8 mouse cellular contexts compared by ENCODE assay signal in the genomic region with DNA sequence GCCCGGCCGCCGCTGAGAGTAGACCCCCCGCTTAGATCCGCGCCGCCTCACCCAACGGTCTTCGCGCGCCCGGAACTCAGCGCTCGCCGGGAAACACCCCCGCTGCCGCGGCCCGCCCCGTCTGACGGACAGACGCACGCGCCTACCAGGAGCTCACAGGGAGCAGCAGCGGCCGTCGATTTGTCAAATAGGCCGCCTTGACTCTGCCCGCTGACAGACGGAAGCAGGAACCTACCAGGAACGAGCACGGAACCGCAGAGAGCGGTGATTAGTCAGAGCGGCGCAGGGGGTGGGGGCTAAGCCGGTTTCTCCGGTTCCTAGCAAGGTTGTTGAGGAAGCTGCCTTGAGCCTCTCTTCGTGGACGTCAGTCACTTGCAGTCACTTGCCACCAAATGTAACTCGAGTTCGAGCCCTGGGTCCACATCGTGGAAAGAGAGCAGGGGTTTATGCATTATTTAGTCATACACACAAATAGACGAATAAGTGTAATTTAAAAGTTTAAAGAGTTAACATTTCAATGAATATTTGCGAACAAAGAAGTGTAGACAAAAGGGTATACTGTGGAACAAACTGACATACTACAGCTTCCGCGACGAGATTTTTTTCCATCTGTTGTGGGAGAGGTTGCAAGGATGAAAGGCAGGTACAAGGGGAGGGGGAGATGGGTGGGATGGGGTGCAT. TPM values are rescaled to one million over a fixed set of nuclear protein-coding genes. Genes with fewer than 3 reads are reported as not detected.
DNase-seq lines count a peak whose midpoint lies in the region; ATAC-seq and TF ChIP-seq lines count a peak whose summit lies in the region.

Traf2 (minus strand) TSS at position 130 of the 681 bp plus-strand sequence.

- peak within 1 kb of the TSS; percentile 87 for H3K27ac ChIP-seq in heart, embryonic 11.5 days (ENCODE audit: low read depth, low read length)
- peak within 1 kb of the TSS; percentile 71 for H3K27ac ChIP-seq in kidney, embryonic 16.5 days (ENCODE audit: low read length)
- H3K27ac ChIP-seq in liver, adult 2 months (replicated peaks; ENCODE audit: insufficient read depth, low read depth, low read length): peak within 1 kb of the TSS; percentile 80

- peak within 1 kb of the TSS; percentile 93 for H3K4me2 ChIP-seq in heart, embryonic 11.5 days
- H3K4me2 ChIP-seq in kidney, embryonic 16.5 days (replicated peaks; ENCODE audit: low read depth, low read length): peak within 1 kb of the TSS; percentile 77
- peak within 1 kb of the TSS; percentile 93 for H3K4me2 ChIP-seq in myocyte (ENCODE audit: low read depth)

- H3K4me3 ChIP-seq in C2C12 (ENCODE audit: insufficient read depth, poor library complexity, severe bottlenecking) (peak within 1 kb of the TSS; percentile 87), myocyte (peak within 1 kb of the TSS; percentile 77)
- H3K4me3 ChIP-seq in erythroblast, embryonic 14.5 days (replicated peaks): peak within 1 kb of the TSS; percentile 81
- peak within 1 kb of the TSS; percentile 63 for H3K4me3 ChIP-seq in heart, embryonic 11.5 days (ENCODE audit: low read depth, low read length)
- peak within 1 kb of the TSS; percentile 88 for H3K4me3 ChIP-seq in kidney, embryonic 16.5 days (ENCODE audit: low read length)
- H3K4me3 ChIP-seq in liver, adult 2 months (ENCODE audit: insufficient read depth, low read depth, low read length): peak within 1 kb of the TSS; percentile 68

- H3K9me3 ChIP-seq in erythroblast, embryonic 14.5 days (ENCODE audit: control insufficient read depth, low read length): no peaks in the 10 kb centered on the region
- H3K9me3 ChIP-seq in heart, embryonic 11.5 days (replicated peaks; ENCODE audit: control insufficient read depth, low read length): no peaks in the 10 kb centered on the region
- no peaks in the 10 kb centered on the region for H3K9me3 ChIP-seq in kidney, embryonic 16.5 days (ENCODE audit: low read length)

- peaks cover 45% of the 10 kb centered on the region for H3K79me3 ChIP-seq in C2C12 (ENCODE audit: low read depth)

- H3ac ChIP-seq in C2C12 (ENCODE audit: control insufficient read depth, insufficient read length, low read depth): peak within 1 kb of the TSS; percentile 50
- H3ac ChIP-seq in myocyte (ENCODE audit: control insufficient read depth, insufficient read length): peak within 1 kb of the TSS; percentile 28

- peaks cover 38% of the 10 kb centered on the region for H3K4me1 ChIP-seq in erythroblast, embryonic 14.5 days (ENCODE audit: control insufficient read depth)
- H3K4me1 ChIP-seq in heart, embryonic 11.5 days (ENCODE audit: control insufficient read depth, insufficient read depth, low read length): peaks cover 6% of the 10 kb centered on the region; the same call in 1 of the 2 replicates
- peaks cover 20% of the 10 kb centered on the region for H3K4me1 ChIP-seq in kidney, embryonic 16.5 days (ENCODE audit: insufficient read depth, low read length)
- H3K4me1 ChIP-seq in liver, adult 2 months (ENCODE audit: control insufficient read depth, insufficient read depth, low read length): peaks cover 5% of the 10 kb centered on the region

- 3% methylated on average over 48 of the region's 48 CpGs for WGBS in heart, embryonic 11.5 days (ENCODE audit: insufficient replicate concordance)
- WGBS in kidney, embryonic 16.5 days: 3% methylated on average over 48 of the region's 48 CpGs
- 2% methylated on average over 48 of the region's 48 CpGs for WGBS in liver, adult 2 months

- H3K36me3 ChIP-seq in C2C12 (ENCODE audit: control insufficient read depth, insufficient read depth) (peaks cover 15% of the 10 kb centered on the region), myocyte (ENCODE audit: control insufficient read depth, insufficient read depth) (peaks cover 4% of the 10 kb centered on the region)
- H3K36me3 ChIP-seq in erythroblast, embryonic 14.5 days (ENCODE audit: control insufficient read depth): peaks cover 20% of the 10 kb centered on the region
- H3K36me3 ChIP-seq in heart, embryonic 11.5 days (ENCODE audit: control insufficient read depth, insufficient read depth, low read length): no peaks in the 10 kb centered on the region
- H3K36me3 ChIP-seq in kidney, embryonic 16.5 days (ENCODE audit: insufficient read depth, low read length): no peaks in the 10 kb centered on the region
- H3K36me3 ChIP-seq in liver, adult 2 months (ENCODE audit: control insufficient read depth, insufficient read depth, low read length): no peaks in the 10 kb centered on the region
- no peaks in the 10 kb centered on the region for H3K36me3 ChIP-seq in splenic B cell, adult 2 months (ENCODE audit: control insufficient read depth, insufficient read depth, low read length, poor library complexity, severe bottlenecking)

- TF ChIP-seq POLR2A in brain, embryonic 14.5 days (IDR thresholded peaks at IDR 0.05; ENCODE audit: borderline replicate concordance, extremely low read depth, insufficient read depth, insufficient read length, poor library complexity, severe bottlenecking): peak; percentile 48; the same call in 1 of the 2 replicates
- TF ChIP-seq POLR2A in liver, adult 2 months (IDR thresholded peaks at IDR 0.05; ENCODE audit: extremely low read depth, insufficient read depth, low read length): peak; percentile 52; the same call in 1 of the 2 replicates
- TF ChIP-seq POLR2A in myocyte (IDR thresholded peaks at IDR 0.05; ENCODE audit: insufficient read length, low read depth): peak; percentile 66

- DNase-seq in brain, embryonic 14.5 days (ENCODE audit: low read depth): peak; percentile 100
- peak; percentile 94 for DNase-seq in liver, adult 2 months (ENCODE audit: extremely low read depth, low read depth, low spot score)
- DNase-seq in splenic B cell, adult 2 months (ENCODE audit: low read depth, low spot score): peak; percentile 99

- ATAC-seq in heart, embryonic 11.5 days (replicated peaks; ENCODE audit: insufficient number of reproducible peaks, low FRiP score, low TSS enrichment): peak; percentile 97
- ATAC-seq in kidney, embryonic 16.5 days (ENCODE audit: low FRiP score, low TSS enrichment): peak; percentile 99

- peak within 1 kb of the TSS; percentile 84 for H3K9ac ChIP-seq in heart, embryonic 11.5 days (ENCODE audit: low read depth, low read length)
- peak within 1 kb of the TSS; percentile 88 for H3K9ac ChIP-seq in kidney, embryonic 16.5 days (replicated peaks; ENCODE audit: low read length)
- peak within 1 kb of the TSS; percentile 80 for H3K9ac ChIP-seq in liver, adult 2 months (ENCODE audit: low read depth, low read length)

- H3K27me3 ChIP-seq in C2C12 (ENCODE audit: control insufficient read depth, insufficient read depth, insufficient read length): no peaks in the 10 kb centered on the region
- no peaks in the 10 kb centered on the region; the same call in 1 of the 2 replicates for H3K27me3 ChIP-seq in erythroblast, embryonic 14.5 days (ENCODE audit: control insufficient read depth)
- H3K27me3 ChIP-seq in heart, embryonic 11.5 days (ENCODE audit: control insufficient read depth, insufficient read depth, low read length): no peaks in the 10 kb centered on the region
- H3K27me3 ChIP-seq in kidney, embryonic 16.5 days (ENCODE audit: insufficient read depth, low read length): no peaks in the 10 kb centered on the region
- H3K27me3 ChIP-seq in liver, adult 2 months (ENCODE audit: control insufficient read depth, insufficient read depth, low read length): no peaks in the 10 kb centered on the region
- no peaks in the 10 kb centered on the region for H3K27me3 ChIP-seq in myocyte (ENCODE audit: control insufficient read depth, insufficient read depth, insufficient read length)
- H3K27me3 ChIP-seq in splenic B cell, adult 2 months (ENCODE audit: control insufficient read depth, insufficient read depth, low read length, poor library complexity, severe bottlenecking): no peaks in the 10 kb centered on the region

- no peak for TF ChIP-seq CTCF in C2C12 (IDR thresholded peaks at IDR 0.05; ENCODE audit: control insufficient read depth, insufficient read depth, insufficient read length)
- TF ChIP-seq CTCF in brain, embryonic 14.5 days (IDR thresholded peaks at IDR 0.05; ENCODE audit: borderline replicate concordance, extremely low read depth, insufficient read depth, insufficient read length): no peak
- TF ChIP-seq CTCF in liver, adult 2 months (IDR thresholded peaks at IDR 0.05; ENCODE audit: low read depth, low read length): no peak

- H3K79me2 ChIP-seq in C2C12 (ENCODE audit: control insufficient read depth, insufficient read depth) (peaks cover 46% of the 10 kb centered on the region), myocyte (ENCODE audit: control insufficient read depth, insufficient read depth) (peaks cover 46% of the 10 kb centered on the region)
- peaks cover 24% of the 10 kb centered on the region for H3K79me2 ChIP-seq in liver, adult 2 months (ENCODE audit: control insufficient read depth, insufficient read depth, low read length)

TF ChIP-seq in C2C12, 6 proteins besides CTCF, POLR2A, EP300 and RAD21:
- TF ChIP-seq MYOG (IDR thresholded peaks at IDR 0.05; ENCODE audit: control insufficient read depth, extremely low read depth, insufficient read length): no peak

TF ChIP-seq in myocyte, 11 proteins besides CTCF, POLR2A, EP300 and RAD21:
- TF ChIP-seq TCF3 (IDR thresholded peaks at IDR 0.05; ENCODE audit: insufficient read length, low read depth) (no peak), E2F4 (IDR thresholded peaks at IDR 0.05; ENCODE audit: insufficient read depth) (peak; percentile 79), POLR2AphosphoS2 (IDR thresholded peaks at IDR 0.05; ENCODE audit: insufficient read length, low read depth) (peak; percentile 66), REST (IDR thresholded peaks at IDR 0.05; ENCODE audit: insufficient read depth, insufficient read length) (no peak), MYOD1 (IDR thresholded peaks at IDR 0.05; ENCODE audit: control insufficient read depth in 1 of 3, insufficient read length in 2 of 3, low read depth in 2 of 3) (no peak), MAX (IDR thresholded peaks at IDR 0.05; ENCODE audit: low read depth) (no peak), SRF (IDR thresholded peaks at IDR 0.05; ENCODE audit: control insufficient read depth, insufficient read length, low read depth) (peak; percentile 39)

RNA-seq across cellular contexts. Expression of gene Traf2, which starts in this region (rescaled TPM):
- 28.8 TPM for polyA plus RNA-seq in C2C12 (2012; fragmentation: generic; extraction: Trizol)
- polyA plus RNA-seq in brain, embryonic 14.5 days (2012; rRNA removed): 12.6 and 13.8 TPM in 2 replicates
- polyA plus RNA-seq in erythroblast, embryonic 14.5 days (2012): 0.84 and 0.95 TPM in 2 replicates
- 20.3 and 21.9 TPM in 2 replicates for polyA plus RNA-seq in heart, embryonic 11.5 days (2014; fragmentation: Nextera tagmentation; extraction: Ambion mirVana)
- 40.6 and 43.6 TPM in 2 replicates for polyA plus RNA-seq in kidney, embryonic 16.5 days (2015; fragmentation: Nextera tagmentation; extraction: Ambion mirVana)
- 4.0 and 5.2 TPM in 2 replicates for total RNA-seq in liver, adult 2 months (2014; rRNA removed)
- polyA plus RNA-seq in liver, adult 2 months (2012; rRNA removed): 7.0 and 9.9 TPM in 2 replicates
- 40.4 TPM for polyA plus RNA-seq in myocyte (2012; fragmentation: generic; extraction: Trizol)

Comparison
In these comparisons a context has a peak if more than half of its experiments do, and no peak if none do; other contexts are left out.
1. Peak in every context shown above with its lines: DNase-seq, ATAC-seq, H3K4me3 ChIP-seq and H3K27ac ChIP-seq.